Comparison of ENCODE assay signal across 8 mouse cellular contexts in genomic region chr13:21781021-21781555, GRCm38 (mm10). TPM values are rescaled to one million over a fixed set of nuclear protein-coding genes. Genes with fewer than 3 reads are reported as not detected.
DNase-seq lines count a peak whose midpoint lies in the region; ATAC-seq and TF ChIP-seq lines count a peak whose summit lies in the region.

No protein-coding gene starts in this region.

- H3K36me3 ChIP-seq in kidney, embryonic 15.5 days, result no peaks in the 10 kb centered on the region
- no peaks in the 10 kb centered on the region for H3K36me3 ChIP-seq in hindbrain, embryonic 16.5 days (ENCODE audit: control insufficient read depth, insufficient read depth, low read length)
- no peaks in the 10 kb centered on the region for H3K36me3 ChIP-seq in midbrain, embryonic 16.5 days (ENCODE audit: control insufficient read depth, insufficient read depth, low read length)

- ATAC-seq in kidney, embryonic 15.5 days (replicated peaks; ENCODE audit: low FRiP score), result no peak
- ATAC-seq in hindbrain, embryonic 16.5 days, result no peak
- no peak for ATAC-seq in midbrain, embryonic 16.5 days

- WGBS in kidney, embryonic 15.5 days, result 43% methylated on average over 6 of the region's 6 CpGs
- 49% methylated on average over 6 of the region's 6 CpGs for WGBS in hindbrain, embryonic 16.5 days
- 44% methylated on average over 6 of the region's 6 CpGs for WGBS in midbrain, embryonic 16.5 days

- TF ChIP-seq CTCF in bone marrow macrophage, adult 2 months (IDR thresholded peaks at IDR 0.05; ENCODE audit: low read depth, low read length), result no peak

- peak overlapping the region; percentile 52 for H3K4me3 ChIP-seq in kidney, embryonic 15.5 days (replicated peaks)
- H3K4me3 ChIP-seq in bone marrow macrophage, adult 2 months (ENCODE audit: insufficient read depth, low read length), result no peak overlapping the region
- no peak overlapping the region; the same call in 1 of the 2 replicates for H3K4me3 ChIP-seq in hindbrain, embryonic 16.5 days (ENCODE audit: low read length)
- no peak overlapping the region for H3K4me3 ChIP-seq in midbrain, embryonic 16.5 days (ENCODE audit: low read depth, low read length)

- no peak for TF ChIP-seq POLR2A in bone marrow macrophage, adult 2 months (IDR thresholded peaks at IDR 0.05; ENCODE audit: borderline replicate concordance, low read depth, low read length)

- H3K27ac ChIP-seq in kidney, embryonic 15.5 days, result peak overlapping the region; percentile 98
- H3K27ac ChIP-seq in bone marrow macrophage, adult 2 months (ENCODE audit: insufficient read depth, low read depth, low read length), result peak overlapping the region; percentile 46; the same call in 1 of the 2 replicates
- H3K27ac ChIP-seq in hindbrain, embryonic 16.5 days (ENCODE audit: low read depth, low read length), result no peak overlapping the region
- H3K27ac ChIP-seq in midbrain, embryonic 16.5 days (ENCODE audit: low read length), result no peak overlapping the region

- peaks cover 36% of the 10 kb centered on the region for H3K4me1 ChIP-seq in kidney, embryonic 15.5 days
- H3K4me1 ChIP-seq in bone marrow macrophage, adult 2 months (ENCODE audit: control insufficient read depth, insufficient read depth, low read length), result peaks cover 11% of the 10 kb centered on the region
- peaks cover 32% of the 10 kb centered on the region for H3K4me1 ChIP-seq in hindbrain, embryonic 16.5 days (ENCODE audit: control insufficient read depth, insufficient read depth, low read depth, low read length)
- peaks cover 22% of the 10 kb centered on the region for H3K4me1 ChIP-seq in midbrain, embryonic 16.5 days (ENCODE audit: control insufficient read depth, insufficient read depth, low read length)

- no peak overlapping the region for H3K9ac ChIP-seq in kidney, embryonic 15.5 days
- no peak overlapping the region for H3K9ac ChIP-seq in hindbrain, embryonic 16.5 days (ENCODE audit: low read depth, low read length)
- no peak overlapping the region for H3K9ac ChIP-seq in midbrain, embryonic 16.5 days (ENCODE audit: low read depth, low read length)

- no peaks in the 10 kb centered on the region for H3K9me3 ChIP-seq in kidney, embryonic 15.5 days (replicated peaks)
- H3K9me3 ChIP-seq in hindbrain, embryonic 16.5 days (ENCODE audit: control insufficient read depth, low read length), result no peaks in the 10 kb centered on the region
- H3K9me3 ChIP-seq in midbrain, embryonic 16.5 days (replicated peaks; ENCODE audit: control insufficient read depth, low read length, poor library complexity, severe bottlenecking), result no peaks in the 10 kb centered on the region

- no peaks in the 10 kb centered on the region for H3K27me3 ChIP-seq in kidney, embryonic 15.5 days
- 0 out of 2 replicates have a peak, but pooled peaks cover 2% of the 10 kb centered on the region for H3K27me3 ChIP-seq in hindbrain, embryonic 16.5 days (replicated peaks; ENCODE audit: control insufficient read depth, insufficient read depth, low read length)
- no peaks in the 10 kb centered on the region; the same call in 1 of the 2 replicates for H3K27me3 ChIP-seq in midbrain, embryonic 16.5 days (ENCODE audit: control insufficient read depth, insufficient read depth, low read depth, low read length)

- peak overlapping the region; percentile 74 for H3K4me2 ChIP-seq in kidney, embryonic 15.5 days
- H3K4me2 ChIP-seq in hindbrain, embryonic 16.5 days (ENCODE audit: low read length), result peak overlapping the region; percentile 90
- H3K4me2 ChIP-seq in midbrain, embryonic 16.5 days (ENCODE audit: low read length), result peak overlapping the region; percentile 84; the same call in 1 of the 2 replicates

- DNase-seq in kidney, postnatal 14 days, result no peak
- DNase-seq in cerebellum, adult 9-10 months, result no peak
- no peak for DNase-seq in testis, postnatal 14 days (ENCODE audit: low spot score)
- no peak for DNase-seq in adrenal gland, adult 18-20 months (ENCODE audit: low spot score in 2 of 2)

RNA-seq across cellular contexts. Expression of gene Hist1h1b, which starts 0.7 kb away (rescaled TPM):
- 24.0 and 28.9 TPM in 2 replicates for polyA plus RNA-seq in kidney, embryonic 15.5 days (2015; fragmentation: Nextera tagmentation; extraction: Ambion mirVana)
- polyA plus RNA-seq in bone marrow macrophage, adult 2 months (2012; ENCODE audit: insufficient read depth, insufficient read length, missing spikeins), result 0.82 and 2.1 TPM in 2 replicates
- 2.7 and 3.1 TPM in 2 replicates for polyA plus RNA-seq in hindbrain, embryonic 16.5 days (2015; fragmentation: Nextera tagmentation; extraction: Ambion mirVana)
- 0.69 and 2.4 TPM in 2 replicates for polyA plus RNA-seq in midbrain, embryonic 16.5 days (2015; fragmentation: Nextera tagmentation; extraction: Ambion mirVana)
- total RNA-seq in adrenal gland, adult 18-20 months (2021), result 10 to 100 TPM in 1 of 2 experiments, 1 to 10 TPM in 1; 8.8 to 12.2 TPM

RNA-seq across cellular contexts. Expression of gene Hist1h3i, which starts 2.1 kb away (rescaled TPM):
- 134 and 151 TPM in 2 replicates for polyA plus RNA-seq in kidney, embryonic 15.5 days (2015; fragmentation: Nextera tagmentation; extraction: Ambion mirVana)
- polyA plus RNA-seq in bone marrow macrophage, adult 2 months (2012; ENCODE audit: insufficient read depth, insufficient read length, missing spikeins), result 3.9 and 4.4 TPM in 2 replicates
- polyA plus RNA-seq in hindbrain, embryonic 16.5 days (2015; fragmentation: Nextera tagmentation; extraction: Ambion mirVana), result 19.4 and 19.7 TPM in 2 replicates
- polyA plus RNA-seq in midbrain, embryonic 16.5 days (2015; fragmentation: Nextera tagmentation; extraction: Ambion mirVana), result 13.1 and 17.6 TPM in 2 replicates
- total RNA-seq in adrenal gland, adult 18-20 months (2021), result 10 to 100 TPM; 21.8 to 29.9 TPM

RNA-seq across cellular contexts. Expression of gene Hist1h2an, which starts 5.9 kb away (rescaled TPM):
- 7.2 and 7.4 TPM in 2 replicates for polyA plus RNA-seq in kidney, embryonic 15.5 days (2015; fragmentation: Nextera tagmentation; extraction: Ambion mirVana)
- not detected in 2 replicates for polyA plus RNA-seq in bone marrow macrophage, adult 2 months (2012; ENCODE audit: insufficient read depth, insufficient read length, missing spikeins)
- polyA plus RNA-seq in hindbrain, embryonic 16.5 days (2015; fragmentation: Nextera tagmentation; extraction: Ambion mirVana), result 1.2 TPM in 1 of 2 replicates, not detected in the other
- polyA plus RNA-seq in midbrain, embryonic 16.5 days (2015; fragmentation: Nextera tagmentation; extraction: Ambion mirVana), result not detected in 2 replicates
- total RNA-seq in adrenal gland, adult 18-20 months (2021), result 1 to 10 TPM; 2.5 to 4.4 TPM

RNA-seq across cellular contexts. Expression of gene Hist1h2bp, which starts 6.2 kb away (rescaled TPM):
- polyA plus RNA-seq in kidney, embryonic 15.5 days (2015; fragmentation: Nextera tagmentation; extraction: Ambion mirVana), result 1.8 and 3.8 TPM in 2 replicates
- polyA plus RNA-seq in bone marrow macrophage, adult 2 months (2012; ENCODE audit: insufficient read depth, insufficient read length, missing spikeins), result not detected in 2 replicates
- polyA plus RNA-seq in hindbrain, embryonic 16.5 days (2015; fragmentation: Nextera tagmentation; extraction: Ambion mirVana), result not detected in 2 replicates
- polyA plus RNA-seq in midbrain, embryonic 16.5 days (2015; fragmentation: Nextera tagmentation; extraction: Ambion mirVana), result 0.72 TPM in 1 of 2 replicates, not detected in the other
- 1 to 10 TPM; 5.8 to 8.9 TPM for total RNA-seq in adrenal gland, adult 18-20 months (2021)

RNA-seq across cellular contexts. Expression of gene Hist1h2bn, which starts 27.2 kb away (rescaled TPM):
- 2.2 and 6.0 TPM in 2 replicates for polyA plus RNA-seq in kidney, embryonic 15.5 days (2015; fragmentation: Nextera tagmentation; extraction: Ambion mirVana)
- 7.1 and 7.3 TPM in 2 replicates for polyA plus RNA-seq in bone marrow macrophage, adult 2 months (2012; ENCODE audit: insufficient read depth, insufficient read length, missing spikeins)
- not detected in 2 replicates for polyA plus RNA-seq in hindbrain, embryonic 16.5 days (2015; fragmentation: Nextera tagmentation; extraction: Ambion mirVana)
- polyA plus RNA-seq in midbrain, embryonic 16.5 days (2015; fragmentation: Nextera tagmentation; extraction: Ambion mirVana), result 1.1 TPM in 1 of 2 replicates, not detected in the other
- 10 to 100 TPM; 11.4 to 15.3 TPM for total RNA-seq in adrenal gland, adult 18-20 months (2021)

Comparison
In these comparisons a context has a peak if more than half of its experiments do, and no peak if none do; other contexts are left out.
1. H3K27ac ChIP-seq: peak in kidney, embryonic 15.5 days (single experiment) and bone marrow macrophage, adult 2 months (single experiment); none in hindbrain, embryonic 16.5 days (single experiment) and midbrain, embryonic 16.5 days (single experiment).
2. Peak in every context shown above with its lines, with median percentiles within 50 percentile points of each other: H3K4me2 ChIP-seq.